Mouse (Mus musculus): ENCODE measurements around the gene Gpbar1. TPM values are rescaled to one million over a fixed set of nuclear protein-coding genes. Genes with fewer than 3 reads are reported as not detected.

Gene Gpbar1
- not detected in 2 replicates for total RNA-seq (2021)
- long read RNA-seq, experiment 1, result 0 reads
- long read RNA-seq, experiment 2, result 0 reads

- no peak for DNase-seq
Measured at GRCm38 (mm10) chr1:74278538-74278937, at the start of gene Gpbar1. Gpbar1 (plus strand) TSS chr1:74278550.

- DNase-seq, result no peak
Measured at GRCm38 (mm10) chr1:74229942-74230341, 48.4 kb upstream of the Gpbar1 start.

GRCm38 (mm10) chr1:74230992-74231391 lies 47.4 kb upstream of the Gpbar1 start:
- DNase-seq, result no peak

GRCm38 (mm10) chr1:74235938-74236589 lies 42.3 kb upstream of the Gpbar1 start, which contains the start of gene Arpc2:
Arpc2 (plus strand) TSS chr1:74236084.
- DNase-seq, result peak; percentile 98

GRCm38 (mm10) chr1:74236590-74237317 lies 41.6 kb upstream of the Gpbar1 start:
- DNase-seq, result peak; percentile 74

- DNase-seq, result no peak
Measured at GRCm38 (mm10) chr1:74237671-74238070, 40.7 kb upstream of the Gpbar1 start.

GRCm38 (mm10) chr1:74238136-74238535 lies 40.2 kb upstream of the Gpbar1 start:
- no peak for DNase-seq

GRCm38 (mm10) chr1:74239162-74239561 lies 39.2 kb upstream of the Gpbar1 start:
- no peak for DNase-seq

- no peak for DNase-seq
Measured at GRCm38 (mm10) chr1:74239618-74240017, 38.7 kb upstream of the Gpbar1 start.

- no peak for DNase-seq
Measured at GRCm38 (mm10) chr1:74240311-74240710, 38.0 kb upstream of the Gpbar1 start.

- DNase-seq, result no peak
Measured at GRCm38 (mm10) chr1:74240832-74241231, 37.5 kb upstream of the Gpbar1 start.

GRCm38 (mm10) chr1:74245525-74245924 lies 32.8 kb upstream of the Gpbar1 start:
- DNase-seq, result no peak

GRCm38 (mm10) chr1:74248799-74249198 lies 29.6 kb upstream of the Gpbar1 start:
- DNase-seq, result peak; percentile 40

GRCm38 (mm10) chr1:74249331-74249980 lies 28.9 kb upstream of the Gpbar1 start:
- no peak for DNase-seq

GRCm38 (mm10) chr1:74250096-74250495 lies 28.3 kb upstream of the Gpbar1 start:
- no peak for DNase-seq

- DNase-seq, result no peak
Measured at GRCm38 (mm10) chr1:74255704-74256345, 22.5 kb upstream of the Gpbar1 start.

GRCm38 (mm10) chr1:74256782-74257181 lies 21.6 kb upstream of the Gpbar1 start:
- DNase-seq, result no peak

GRCm38 (mm10) chr1:74262510-74262909 lies 15.8 kb upstream of the Gpbar1 start:
- no peak for DNase-seq

- no peak for DNase-seq
Measured at GRCm38 (mm10) chr1:74268750-74269149, 9.6 kb upstream of the Gpbar1 start.

- DNase-seq, result peak; percentile 57
Measured at GRCm38 (mm10) chr1:74271659-74272058, 6.7 kb upstream of the Gpbar1 start.

- DNase-seq, result no peak
Measured at GRCm38 (mm10) chr1:74275015-74275414, 3.3 kb upstream of the Gpbar1 start.

GRCm38 (mm10) chr1:74277041-74277440 lies 1.3 kb upstream of the Gpbar1 start:
- no peak for DNase-seq

Measured in adrenal gland, postnatal 14 days (tissue).